Mouse (Mus musculus) embryo, embryonic 11.5 days (tissue): Measurements from ENCODE around the gene Hcn1.

Source experiments
- DNase-seq: peaks from one replicate; pipeline ENCODE4 v3.0.0-alpha.2; 2012; ENCODE audit warnings: low read depth, low spot score

Hcn1 gene

DNA sequence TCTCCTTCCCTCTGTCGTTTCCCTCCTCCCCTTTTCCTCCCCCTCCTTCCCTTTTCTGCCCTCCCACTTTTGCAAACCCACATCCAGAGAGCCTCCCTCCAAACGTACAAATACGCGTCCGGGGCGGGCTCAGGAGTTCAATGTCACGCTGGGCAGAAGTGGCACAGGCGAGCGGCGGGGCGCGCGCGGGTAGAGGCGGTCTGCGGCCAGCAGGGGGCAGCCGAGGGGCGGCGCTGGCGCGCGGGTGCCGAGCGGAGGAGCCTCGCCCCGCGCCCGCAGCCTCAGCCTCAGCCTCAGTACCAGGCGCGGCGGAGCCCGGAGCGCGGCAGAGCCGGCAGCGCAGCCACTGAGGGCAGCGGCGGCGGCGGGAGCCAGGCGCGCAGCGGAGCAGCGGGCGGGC lies at the start of gene Hcn1:
Gene Hcn1 (plus strand): TSS at position 140 of the 400 bp plus-strand sequence.
- peak; percentile 65 for DNase-seq

DNA sequence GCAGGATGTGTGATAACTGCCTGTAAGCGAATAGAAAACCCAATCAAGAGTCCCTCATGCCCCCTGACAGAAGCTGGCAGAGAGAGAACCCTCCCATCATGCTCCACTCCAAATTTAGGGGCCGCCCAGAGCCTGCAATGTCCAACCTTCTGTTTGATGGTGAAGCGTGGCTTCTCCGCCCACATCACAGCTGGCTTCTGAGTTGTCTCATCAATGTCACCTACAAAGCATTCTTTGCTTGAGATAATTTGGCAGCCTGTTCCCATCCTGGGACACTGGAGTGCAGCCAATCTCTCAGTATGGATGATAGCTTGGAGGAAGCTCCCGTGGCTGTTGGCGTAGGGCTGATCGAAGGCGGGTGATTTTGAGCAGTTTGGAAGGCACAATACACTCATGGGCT lies 34.9 kb upstream of the Hcn1 start:
- DNase-seq: no peak

DNA sequence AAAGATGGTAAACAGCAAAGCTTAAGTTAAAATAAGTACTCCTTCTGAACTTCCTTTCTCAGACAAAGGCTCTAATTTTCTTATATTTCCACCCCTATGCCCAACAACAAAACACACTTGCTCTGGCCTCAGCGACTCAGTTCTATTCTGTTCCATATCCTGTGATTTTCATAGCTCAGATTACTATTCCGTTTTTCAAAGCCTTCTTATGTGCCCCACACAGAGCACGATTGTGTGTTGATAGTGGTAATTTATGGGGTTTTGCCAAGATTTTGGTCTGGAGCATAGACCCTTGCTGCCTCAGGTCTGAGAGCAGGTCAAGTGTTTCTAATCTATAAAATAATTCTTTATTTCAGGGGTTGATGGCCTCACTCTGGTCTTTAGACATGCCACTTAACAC lies 30.4 kb upstream of the Hcn1 start:
- DNase-seq: no peak

DNA sequence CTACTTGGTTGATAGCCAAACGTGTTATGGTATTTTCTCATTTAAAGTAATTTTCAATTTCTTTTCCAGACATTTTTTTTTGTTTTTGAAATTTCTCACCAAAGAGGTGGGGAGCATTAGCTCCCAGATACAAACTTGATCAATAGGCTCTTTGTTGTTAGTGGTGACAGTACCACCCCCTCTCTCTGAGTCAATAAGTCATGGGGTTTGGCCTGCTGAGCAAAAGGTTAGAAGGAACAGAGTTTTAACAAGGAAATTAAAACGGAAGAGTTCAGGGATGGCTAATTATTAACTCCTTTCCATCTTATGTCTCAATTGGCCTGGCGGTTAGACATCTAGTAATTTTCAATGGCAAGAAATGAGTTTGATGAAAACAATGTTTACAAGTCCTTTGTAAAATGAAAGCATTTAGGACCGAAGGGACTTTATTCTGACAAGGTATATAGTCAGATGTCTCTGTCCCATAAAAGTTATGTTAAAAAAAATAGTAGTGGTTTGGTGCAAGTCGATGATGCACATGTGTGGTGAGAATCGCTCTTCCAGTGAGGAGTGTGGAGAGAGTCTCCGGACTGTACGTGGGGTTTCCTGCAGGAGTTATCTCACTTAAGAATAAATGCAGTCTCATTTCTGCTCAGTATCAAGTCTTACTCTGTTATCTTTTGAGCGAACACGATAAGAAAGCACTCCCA lies 7.5 kb upstream of the Hcn1 start:
- no peak for DNase-seq

DNA sequence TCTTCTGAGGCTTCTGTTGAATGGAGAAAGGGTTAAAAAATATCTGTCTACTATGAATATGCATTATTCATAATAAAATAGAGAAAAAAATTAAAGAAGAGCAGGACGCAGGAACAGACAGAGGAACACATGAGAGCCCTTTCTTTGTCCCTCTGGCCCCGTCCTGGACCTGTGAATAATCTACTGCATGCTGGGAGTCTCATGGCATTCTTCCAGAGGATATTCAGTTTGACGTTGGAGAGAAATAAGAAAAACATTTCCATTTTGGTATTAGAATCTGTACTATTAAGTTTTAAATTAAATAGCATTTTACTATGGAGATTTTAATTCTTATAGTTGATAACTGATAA lies 7.0 kb upstream of the Hcn1 start:
- DNase-seq: no peak

DNA sequence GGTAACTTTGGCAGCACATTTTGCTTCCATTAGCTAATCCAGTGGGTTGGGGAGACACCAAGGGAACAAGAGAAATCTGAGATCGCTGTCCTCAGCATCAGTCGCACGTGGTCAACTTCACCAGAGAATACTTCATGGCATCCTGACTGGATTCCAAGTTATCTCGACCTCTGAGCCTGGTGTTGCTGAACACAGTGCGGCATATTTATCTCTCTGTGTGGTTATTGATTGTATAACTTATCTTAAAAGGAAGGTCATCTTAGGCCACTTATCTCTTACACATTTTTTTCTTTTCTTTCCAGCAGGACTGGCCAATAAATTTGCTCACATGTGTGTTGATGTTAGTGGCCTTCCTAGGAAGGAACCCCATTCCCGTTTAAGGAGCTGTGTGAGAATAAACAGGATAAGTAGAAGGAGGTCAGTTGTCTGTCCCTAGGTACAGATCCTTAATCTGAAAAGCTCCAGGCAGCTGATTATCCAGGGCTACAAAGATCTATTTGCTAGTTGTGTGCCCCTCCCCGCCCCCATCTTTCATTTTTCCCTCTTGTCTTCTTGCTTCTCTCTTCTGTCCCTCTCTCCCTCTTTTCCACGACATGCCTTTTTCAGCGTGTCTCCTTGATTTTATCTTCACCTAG lies 672 bp upstream of the Hcn1 start:
- no peak for DNase-seq

DNA sequence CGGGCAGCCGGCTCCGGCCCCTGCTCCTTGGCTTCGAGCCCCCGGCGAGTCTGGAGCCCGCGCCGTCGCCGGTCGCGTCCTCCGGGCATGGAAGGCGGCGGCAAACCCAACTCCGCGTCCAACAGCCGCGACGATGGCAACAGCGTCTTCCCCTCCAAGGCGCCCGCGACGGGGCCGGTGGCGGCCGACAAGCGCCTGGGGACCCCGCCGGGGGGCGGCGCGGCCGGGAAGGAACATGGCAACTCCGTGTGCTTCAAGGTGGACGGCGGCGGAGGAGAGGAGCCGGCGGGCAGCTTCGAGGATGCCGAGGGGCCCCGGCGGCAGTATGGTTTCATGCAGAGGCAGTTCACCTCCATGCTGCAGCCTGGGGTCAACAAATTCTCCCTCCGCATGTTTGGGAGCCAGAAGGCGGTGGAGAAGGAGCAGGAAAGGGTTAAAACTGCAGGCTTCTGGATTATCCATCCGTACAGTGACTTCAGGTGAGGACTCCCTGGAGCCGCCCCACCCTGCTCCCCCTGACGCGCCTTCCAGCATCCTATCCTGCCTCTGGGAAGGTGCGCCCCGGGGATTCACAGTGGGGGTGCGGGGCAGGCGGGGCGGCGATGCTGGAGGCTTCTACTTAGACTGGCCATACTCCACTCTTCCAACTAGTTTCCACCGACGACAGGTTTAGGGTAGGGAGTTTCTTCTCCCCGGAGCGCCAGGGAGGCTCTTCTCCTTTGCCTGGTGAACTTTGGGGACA lies 668 bp downstream of the Hcn1 start:
- no peak for DNase-seq

DNA sequence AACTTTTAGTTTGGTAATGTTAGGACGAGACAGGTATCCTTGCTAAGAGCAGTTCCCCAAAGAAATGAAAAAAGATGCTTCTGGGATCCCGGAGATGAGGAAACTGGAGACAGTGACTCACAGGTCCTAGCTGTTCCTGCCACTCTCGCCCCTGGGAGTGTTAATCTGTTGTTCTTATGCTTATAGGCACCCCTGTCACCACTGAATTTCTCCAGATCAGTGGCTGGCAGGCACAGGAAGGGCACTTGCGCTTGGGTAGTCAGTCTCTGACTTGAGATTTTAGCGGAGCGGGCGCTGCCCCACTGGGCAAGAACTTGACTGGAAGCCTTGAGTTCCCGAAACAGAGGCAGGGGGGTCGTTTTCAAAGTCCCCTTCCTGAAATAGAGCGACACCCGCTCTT lies 1.3 kb downstream of the Hcn1 start:
- no peak for DNase-seq

DNA sequence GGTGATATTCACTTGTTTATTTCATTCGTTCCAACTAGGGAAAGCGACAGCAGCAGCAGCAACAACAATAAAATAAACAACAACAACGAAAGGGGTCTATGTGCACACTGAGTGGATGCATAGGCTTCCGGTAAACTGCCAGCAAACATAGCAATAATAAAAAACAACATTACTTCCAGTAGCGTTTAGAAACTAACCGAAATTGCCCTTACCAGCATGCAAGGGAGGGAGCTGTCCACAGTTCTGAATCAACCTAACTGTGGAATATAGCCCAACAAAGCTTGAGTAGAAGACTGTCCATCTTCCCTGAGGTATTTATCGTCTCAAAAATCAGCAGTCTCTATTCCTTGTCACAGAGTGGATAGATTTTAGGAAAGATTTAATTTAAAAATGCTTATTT lies 2.0 kb downstream of the Hcn1 start:
- peak; percentile 51 for DNase-seq

DNA sequence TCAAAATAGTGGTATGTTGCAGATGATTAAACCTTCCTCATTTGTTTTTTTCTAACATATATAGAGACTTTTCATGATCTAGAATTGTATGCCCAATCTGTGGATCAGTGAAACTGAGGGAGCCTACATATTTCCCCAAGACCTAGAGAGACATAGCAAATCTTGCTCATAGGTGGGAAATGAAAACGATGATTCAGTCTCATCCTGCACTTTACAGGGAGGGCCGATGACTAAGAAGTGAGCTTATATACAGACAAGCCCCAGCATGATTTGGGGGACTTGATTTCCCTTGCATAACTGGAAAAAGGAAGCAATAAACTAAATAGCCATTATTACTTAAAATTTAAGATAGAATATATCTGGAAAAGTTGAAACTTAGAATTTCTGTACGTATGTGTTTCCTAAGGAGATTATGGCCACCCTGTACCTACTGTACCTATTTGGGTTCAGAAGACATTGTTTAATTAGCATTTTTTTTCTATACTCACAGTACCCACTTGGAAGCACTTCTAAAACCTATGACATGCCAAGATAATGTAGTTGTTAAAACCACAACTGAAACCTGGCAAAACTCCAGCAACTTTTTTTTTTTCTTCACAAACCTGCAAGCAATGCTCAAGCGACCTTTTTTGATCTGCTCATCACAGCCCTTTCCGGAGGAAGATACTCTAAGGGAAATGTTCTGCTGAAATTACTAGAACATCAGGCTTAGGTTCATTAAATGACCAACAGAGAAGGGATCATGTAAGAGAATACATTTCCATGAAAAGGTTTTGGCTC lies 3.0 kb downstream of the Hcn1 start:
- DNase-seq: no peak

DNA sequence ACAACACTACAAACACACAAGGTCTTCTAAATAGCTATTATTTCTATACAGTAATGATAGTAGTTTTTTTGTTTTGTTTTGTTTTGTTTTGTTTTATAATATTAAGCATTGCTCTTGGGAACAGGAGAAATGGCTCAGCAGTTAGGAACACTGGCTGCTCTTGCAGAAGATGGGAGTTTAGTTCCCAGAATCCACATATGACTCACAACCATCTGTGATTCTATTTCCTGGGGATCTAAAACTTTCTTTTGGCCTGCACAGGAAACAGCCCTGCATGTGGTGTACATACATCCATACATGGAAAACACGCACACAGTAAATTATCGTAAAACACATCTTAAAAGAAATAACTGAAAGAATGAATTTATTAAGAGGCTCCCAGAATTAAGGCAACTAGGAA lies 9.8 kb downstream of the Hcn1 start:
- DNase-seq: no peak

DNA sequence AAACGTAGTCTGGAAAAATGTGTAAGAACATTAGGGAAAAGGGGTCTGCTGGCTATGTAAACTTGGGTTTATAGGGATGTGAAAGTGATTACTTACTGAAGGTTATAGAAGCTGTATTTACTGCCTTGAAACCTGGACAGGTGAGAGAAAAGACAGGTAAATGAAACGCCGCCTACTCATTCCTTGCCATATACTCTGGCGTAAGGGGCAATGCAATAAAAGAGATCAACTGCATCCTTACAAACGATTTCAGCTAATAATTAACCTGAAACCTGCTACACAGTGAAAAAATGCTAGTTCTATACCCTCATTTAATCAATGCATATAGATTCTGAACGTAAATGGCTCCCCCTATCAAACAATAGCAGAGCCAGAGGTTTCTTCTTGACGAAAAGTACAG lies 17.4 kb downstream of the Hcn1 start:
- DNase-seq: no peak

DNA sequence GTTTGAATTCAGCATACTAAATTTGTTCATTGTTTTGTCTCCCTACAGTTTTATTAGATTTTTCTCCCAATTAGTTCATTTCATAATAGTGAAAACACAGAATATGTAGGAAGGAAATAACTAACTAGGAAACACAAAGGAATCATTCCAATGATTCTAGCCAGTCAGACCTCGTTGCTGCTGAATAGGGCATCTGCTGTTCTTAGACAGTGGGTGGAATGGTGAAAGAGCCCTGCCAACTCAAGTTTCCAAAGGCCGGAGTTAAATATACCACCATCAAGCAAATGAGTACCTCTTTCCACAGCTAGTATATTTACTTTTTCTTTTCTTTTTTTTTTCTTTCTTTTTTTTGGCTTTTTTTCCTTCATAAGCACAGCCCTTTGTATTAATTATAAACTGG lies 55.4 kb downstream of the Hcn1 start:
- DNase-seq: no peak

DNA sequence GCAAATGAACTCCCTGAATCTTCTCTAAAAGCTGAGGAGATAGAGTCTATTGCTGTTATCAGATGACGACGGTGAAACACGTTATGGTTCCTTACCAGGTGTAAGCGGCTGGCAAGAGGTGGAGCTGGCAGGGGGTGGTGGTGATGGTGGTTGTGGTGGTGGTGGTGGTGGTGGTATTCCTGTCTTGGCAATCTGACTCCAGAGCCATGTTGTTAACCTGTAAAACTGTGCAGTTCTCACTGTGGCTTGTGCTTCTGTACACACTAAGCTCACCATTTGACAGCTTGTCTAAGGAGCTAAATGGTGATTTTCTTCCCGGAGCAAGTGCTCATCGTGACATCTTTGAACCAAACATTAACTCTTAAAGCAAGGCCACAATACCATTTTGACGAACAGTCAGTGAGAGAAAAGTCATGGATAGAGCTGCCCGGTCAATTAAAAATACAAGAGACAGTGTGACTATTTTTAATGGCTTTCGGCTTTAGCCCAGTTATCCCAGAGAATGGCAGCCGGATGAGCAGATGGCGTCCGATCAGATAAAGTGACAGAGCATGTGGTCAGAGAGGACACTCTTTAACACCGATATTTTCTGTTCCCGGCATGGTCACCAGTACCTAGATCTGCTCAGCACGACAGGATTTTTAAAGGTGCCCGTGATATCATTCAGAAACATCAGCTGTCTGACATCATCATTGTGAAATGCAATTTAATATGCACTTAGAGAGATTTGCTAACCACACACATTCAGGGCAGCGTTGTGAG lies 56.5 kb downstream of the Hcn1 start:
- DNase-seq: no peak

DNA sequence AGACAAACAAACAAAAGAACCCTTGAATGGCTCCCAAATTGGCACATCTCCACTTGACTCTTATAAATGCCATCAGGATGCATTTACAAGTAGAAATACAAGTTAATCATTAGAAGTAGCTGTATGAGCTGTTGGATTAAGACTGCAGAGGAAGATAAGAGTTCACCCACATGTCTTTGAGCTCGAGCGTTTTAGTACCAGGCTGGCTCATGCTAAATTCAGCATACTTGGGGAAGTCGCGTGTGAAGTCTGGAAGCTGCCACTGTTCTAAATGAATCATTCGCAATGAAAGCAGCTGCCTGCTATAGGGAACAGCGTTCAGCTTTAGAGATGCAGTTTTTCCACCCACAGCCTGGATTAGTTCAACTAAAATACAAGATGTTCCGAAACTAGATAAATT lies 57.4 kb downstream of the Hcn1 start:
- DNase-seq: no peak

DNA sequence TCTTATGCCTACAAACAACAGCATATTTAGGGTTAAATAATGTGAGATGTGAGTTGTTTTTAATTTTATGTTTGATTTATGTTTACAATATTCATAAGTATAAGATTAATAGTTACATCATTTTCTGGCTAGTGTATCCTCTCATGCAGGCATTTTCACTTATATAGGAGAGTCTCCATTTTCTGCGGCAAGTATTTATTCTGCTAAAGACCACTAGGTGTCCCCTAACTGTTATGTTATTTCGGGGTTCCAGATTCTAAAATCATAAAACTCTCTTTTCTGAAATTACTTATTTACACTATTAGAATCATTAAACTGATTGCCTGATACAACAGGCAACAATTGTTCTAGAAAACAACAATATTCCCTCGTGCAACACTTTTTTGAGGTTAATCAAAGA lies 60.5 kb downstream of the Hcn1 start:
- DNase-seq: no peak

DNA sequence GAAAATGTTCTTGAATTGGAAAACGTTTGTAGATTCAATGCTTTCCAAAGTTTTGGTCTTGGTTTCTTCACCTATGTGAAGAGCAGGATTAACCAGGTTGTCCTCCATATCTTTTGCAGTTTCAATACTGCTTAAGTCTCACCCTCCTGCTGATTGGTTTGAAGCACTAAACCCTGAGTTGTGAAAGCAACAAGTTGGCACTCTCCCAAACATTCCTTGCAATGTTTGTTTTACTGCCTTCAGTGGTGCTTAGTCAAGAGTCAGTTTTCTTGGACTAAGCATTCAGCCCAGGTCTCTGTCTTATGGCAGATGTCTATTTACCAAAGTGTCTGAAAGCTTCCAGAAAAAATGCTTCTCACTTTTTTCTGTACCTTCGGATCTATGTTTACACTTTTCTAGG lies 67.2 kb downstream of the Hcn1 start:
- no peak for DNase-seq

DNA sequence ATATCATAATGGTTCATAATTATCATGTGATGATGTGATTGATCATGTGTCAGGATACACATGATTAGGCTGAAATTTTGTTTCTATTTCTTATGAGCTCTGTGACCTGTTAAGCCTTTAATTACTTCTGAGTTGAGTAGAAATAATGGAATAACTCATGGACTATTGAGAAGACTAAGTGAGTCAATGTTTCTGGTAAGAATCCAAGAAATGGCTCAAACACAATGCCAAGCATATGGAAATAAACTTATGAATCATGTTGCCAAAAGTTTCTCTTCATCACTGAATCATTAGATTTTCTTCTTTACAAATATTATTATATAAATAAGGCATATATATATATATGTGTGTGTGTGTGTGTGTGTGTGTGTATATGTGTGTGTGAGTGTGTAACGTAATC lies 69.7 kb downstream of the Hcn1 start:
- no peak for DNase-seq

DNA sequence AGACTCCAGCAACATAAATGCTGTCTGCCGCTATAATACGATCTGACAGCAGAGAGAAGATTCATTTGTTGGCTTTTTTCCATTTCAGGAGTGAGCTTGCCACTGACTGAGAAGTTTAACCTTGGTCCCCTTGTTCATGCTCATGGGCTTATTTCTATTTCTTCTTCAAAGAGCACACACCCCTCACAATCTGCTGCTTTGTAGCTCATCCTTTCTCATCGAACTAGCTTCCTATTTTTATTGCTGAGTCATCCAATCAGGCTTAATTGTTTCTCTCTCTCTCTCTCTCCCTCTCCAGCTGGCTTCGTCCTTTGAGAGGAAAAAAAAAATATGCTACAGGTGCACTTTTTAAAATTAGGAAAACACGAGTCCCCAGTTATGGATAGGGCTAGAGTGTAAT lies 74.3 kb downstream of the Hcn1 start:
- no peak for DNase-seq

DNA sequence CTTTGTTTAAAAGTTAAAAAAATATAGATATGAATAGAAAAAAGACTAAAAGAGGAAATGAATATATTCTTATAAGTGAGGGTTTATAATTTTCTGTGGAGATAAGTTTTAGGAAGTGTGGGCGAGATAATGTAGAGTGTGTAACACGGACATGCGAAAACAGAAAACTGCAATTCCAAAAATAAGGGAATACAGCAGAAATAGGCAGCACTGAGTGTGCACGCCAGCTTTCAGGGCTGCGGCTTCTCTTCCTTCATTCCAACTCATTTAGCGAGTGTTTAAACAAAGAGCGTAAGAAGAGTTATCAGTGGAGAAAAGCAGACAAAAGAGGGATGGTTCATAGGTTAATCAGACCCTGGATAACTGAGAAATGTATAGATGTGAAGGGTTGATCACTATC lies 85.5 kb downstream of the Hcn1 start:
- DNase-seq: no peak

DNA sequence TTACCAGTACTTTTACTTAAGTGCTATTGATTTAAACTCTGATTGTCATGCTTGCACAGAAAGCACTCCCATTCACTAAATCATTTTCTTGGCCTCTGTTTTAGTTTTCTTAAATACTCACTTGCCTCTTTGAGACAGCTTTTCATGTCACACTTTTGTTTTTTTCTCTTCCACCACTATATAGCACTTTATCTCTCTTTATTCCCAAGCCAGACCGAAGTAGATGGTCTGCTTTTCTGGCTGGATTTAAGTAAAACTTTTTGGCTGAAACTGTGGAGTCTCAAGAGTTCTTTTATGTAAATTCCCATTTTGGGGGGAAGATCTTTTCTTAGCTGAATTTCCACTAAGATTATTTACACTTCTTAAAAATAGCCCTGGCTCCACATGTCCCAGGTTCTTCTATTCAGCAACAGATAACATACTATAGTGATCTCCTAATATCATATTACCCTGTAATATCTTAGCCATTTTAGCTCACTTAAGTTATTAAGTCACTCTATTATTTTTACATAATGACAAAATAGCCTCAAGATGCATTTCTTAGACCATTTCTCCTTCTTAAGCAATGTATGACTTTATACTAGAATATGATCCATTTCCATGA lies 92.7 kb downstream of the Hcn1 start:
- DNase-seq: no peak
